Mouse (Mus musculus) ES-E14 (cell line): ENCODE results near the gene Olfr58.

Experiments
- CHD2 ChIP-seq: IDR thresholded peaks from 2 replicates; pipeline ENCODE4 v1.6.1; 2014; ENCODE audit warnings: mild to moderate bottlenecking, low read depth, low read length, inconsistent platforms
- ZNF384 ChIP-seq: IDR thresholded peaks from 2 replicates; pipeline ENCODE4 v1.6.1; 2012; ENCODE audit warnings: low read depth, low read length, inconsistent platforms

DNA sequence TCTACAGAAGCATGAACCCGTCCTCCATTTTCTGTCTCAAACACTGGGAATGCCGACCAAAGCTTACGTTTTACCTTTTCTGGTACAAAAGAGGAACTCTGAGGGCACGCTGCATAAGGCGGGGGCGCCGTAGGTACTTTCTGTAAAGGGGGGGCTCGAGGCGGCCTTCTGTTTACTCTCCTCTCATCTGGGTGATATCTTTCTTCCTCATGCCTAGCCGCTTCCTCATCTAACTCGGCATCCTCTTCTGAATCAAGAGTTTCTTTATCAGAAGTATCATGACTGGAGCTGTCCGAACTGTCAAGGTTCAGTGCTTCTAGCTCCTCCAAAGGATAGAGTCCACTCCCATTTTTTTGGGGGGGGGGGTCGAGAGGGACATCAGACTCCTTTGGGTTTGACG, 10.9 kb upstream of the Olfr58 start:
- TF ChIP-seq CHD2, result no peak
- TF ChIP-seq ZNF384, result no peak
